Mouse (Mus musculus) kidney, adult 2 months (tissue): ENCODE measurements at regions not wholly inside any gene's neighbourhood (a gene's known extent, or its start where the extent isn't known, plus 50 kb on each side); places are given as distances from the start of the nearest gene placed in this dataset.

ENCODE experiments used
- CTCF ChIP-seq: fragments of 200-500 bp; conservative IDR thresholded peaks from 2 replicates; pipeline ENCODE4 v1.5.1; 2011; ENCODE audit warnings: low read depth, mild to moderate bottlenecking, control low read depth, low read length, moderate library complexity, mixed read lengths; ENCODE audit not compliant: insufficient read depth, insufficient read length
- POLR2A ChIP-seq: fragments of 200-500 bp; IDR thresholded peaks from one replicate; pipeline ENCODE4 v1.6.1; 2011; ENCODE audit warnings: low read depth, low read length, control low read depth

GRCm38 (mm10) chr9:90388401-90388800, 117.8 kb upstream of the Tbc1d2b start:
- TF ChIP-seq CTCF (no peak), POLR2A (no peak)
